Mouse (Mus musculus) layer of hippocampus, adult 9-10 months (tissue): ENCODE data around the gene Slc25a23.
"Not testable (repeated sequence)": the region's sequence is repeated elsewhere in the genome, so short reads cannot be mapped to it uniquely, and the experiment has no call there.

ENCODE experiments used
- DNase-seq: peaks from one replicate; pipeline ENCODE4 v3.0.0; 2022; ENCODE audit warnings: low spot score

Gene Slc25a23

GRCm38 (mm10) chr17:57070699-57071098 lies 11.0 kb upstream of the Slc25a23 start:
- DNase-seq = no peak

GRCm38 (mm10) chr17:57070272-57070671 lies 10.6 kb upstream of the Slc25a23 start:
- DNase-seq = no peak

- DNase-seq = no peak
These were observed 7.2 kb upstream of the Slc25a23 start for GRCm38 (mm10) chr17:57066908-57067307.

- no peak for DNase-seq
These were observed 3.4 kb upstream of the Slc25a23 start for GRCm38 (mm10) chr17:57063031-57063430.

- DNase-seq = no peak
These were observed 2.9 kb upstream of the Slc25a23 start for GRCm38 (mm10) chr17:57062548-57062947.

- DNase-seq = no peak
These were observed 2.4 kb upstream of the Slc25a23 start for GRCm38 (mm10) chr17:57062011-57062521.

- no peak for DNase-seq
These were observed 1.4 kb upstream of the Slc25a23 start for GRCm38 (mm10) chr17:57061069-57061468.

- peak; percentile 96 for DNase-seq
These were observed 653 bp upstream of the Slc25a23 start for GRCm38 (mm10) chr17:57060231-57060801.

GRCm38 (mm10) chr17:57058891-57059485 lies 675 bp downstream of the Slc25a23 start, which contains the start of gene Crb3:
TSS of gene Crb3 (plus strand) at chr17:57059105.
- DNase-seq = no peak

GRCm38 (mm10) chr17:57056246-57056645 lies 3.4 kb downstream of the Slc25a23 start:
- DNase-seq = no peak

GRCm38 (mm10) chr17:57051679-57052078 lies 8.0 kb downstream of the Slc25a23 start:
- not testable (repeated sequence) for DNase-seq

- DNase-seq = no peak
These were observed 10.8 kb downstream of the Slc25a23 start for GRCm38 (mm10) chr17:57048816-57049215.

GRCm38 (mm10) chr17:57047406-57047805 lies 12.3 kb downstream of the Slc25a23 start:
- DNase-seq = no peak

- DNase-seq = no peak
These were observed 18.1 kb downstream of the Slc25a23 start, which contains the start of gene Slc25a41 for GRCm38 (mm10) chr17:57041554-57041953. TSS of gene Slc25a41 (minus strand) at chr17:57041654.

GRCm38 (mm10) chr17:57038978-57039377 lies 20.7 kb downstream of the Slc25a23 start:
- DNase-seq = no peak

- no peak for DNase-seq
These were observed 26.8 kb downstream of the Slc25a23 start for GRCm38 (mm10) chr17:57032854-57033253.

- peak; percentile 100 for DNase-seq
These were observed 27.8 kb downstream of the Slc25a23 start for GRCm38 (mm10) chr17:57031661-57032420.

- no peak for DNase-seq
These were observed 28.6 kb downstream of the Slc25a23 start, which contains the start of gene Khsrp for GRCm38 (mm10) chr17:57030931-57031660. TSS of gene Khsrp (minus strand) at chr17:57031522.

GRCm38 (mm10) chr17:57029691-57030090 lies 30.0 kb downstream of the Slc25a23 start:
- DNase-seq = no peak

- DNase-seq = no peak
These were observed 32.2 kb downstream of the Slc25a23 start for GRCm38 (mm10) chr17:57027471-57027870.

GRCm38 (mm10) chr17:57020960-57021359 lies 38.7 kb downstream of the Slc25a23 start:
- no peak for DNase-seq

- no peak for DNase-seq
These were observed 40.0 kb downstream of the Slc25a23 start for GRCm38 (mm10) chr17:57019693-57020092.
